Mouse (Mus musculus): Measurements from ENCODE around the gene Nudt12.
A peak's percentile ranks its signal among the peaks of the same experiment; 100 is the strongest.

DNA sequence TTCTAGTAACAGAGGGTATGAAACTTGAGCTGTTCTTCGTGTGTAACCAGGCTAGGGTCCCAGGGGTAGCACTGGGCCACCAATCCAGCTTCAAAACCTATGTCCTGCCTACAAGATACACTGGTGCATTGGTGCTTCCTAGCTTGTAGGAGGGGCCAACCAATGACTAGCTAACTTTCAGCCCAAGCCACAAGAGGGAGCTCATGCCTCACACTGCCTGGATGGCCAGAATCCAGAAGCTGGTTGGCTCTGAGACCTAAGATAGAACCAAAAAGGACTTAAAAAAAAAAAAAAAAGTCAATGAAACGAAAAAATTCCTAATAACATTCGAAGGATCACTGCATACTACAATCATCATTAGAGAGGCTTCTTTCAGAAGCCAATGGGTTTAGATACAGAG, 53.3 kb downstream of the Nudt12 start:
- TF ChIP-seq CTCF (conservative IDR thresholded peaks at IDR 0.05; ENCODE audit: low read length) (peak; percentile 38), POU5F1 (IDR thresholded peaks at IDR 0.05; ENCODE audit: borderline replicate concordance, low read length) (no peak)

Measured in E14TG2a.4 (cell line).